Comparison of ENCODE assay signal across 13 mouse cellular contexts in genomic region chr3:38937159-38937558, GRCm38 (mm10). TPM values are rescaled to one million over a fixed set of nuclear protein-coding genes. Genes with fewer than 3 reads are reported as not detected.
DNase-seq lines count a peak whose midpoint lies in the region; ATAC-seq lines count a peak whose summit lies in the region.
"Had no signal": no experiment of that assay in that cellular context is flagged by ENCODE, and none has a peak within 500 bp of the region (broad histone marks: within the 10 kb centered on the region; RNA-seq: fewer than 3 reads in every experiment).

No protein-coding gene starts in this region.

- no peak overlapping the region for H3K4me3 ChIP-seq in liver, embryonic 16.5 days (ENCODE audit: low read depth, low read length)
- H3K4me3 ChIP-seq in liver, embryonic 11.5 days (ENCODE audit: low read depth, low read length): no peak overlapping the region
- H3K4me3 ChIP-seq: limb, embryonic 10.5 days had no signal

- no peaks in the 10 kb centered on the region for H3K36me3 ChIP-seq in liver, embryonic 16.5 days (ENCODE audit: control insufficient read depth, insufficient read depth)
- H3K36me3 ChIP-seq in liver, embryonic 11.5 days (ENCODE audit: control insufficient read depth, insufficient read depth, low read length): no peaks in the 10 kb centered on the region
- H3K36me3 ChIP-seq: limb, embryonic 10.5 days had no signal

- 0 out of 2 replicates have a peak, but pooled peaks have one; percentile 13 for ATAC-seq in liver, embryonic 16.5 days (ENCODE audit: low read depth)
- ATAC-seq in liver, embryonic 11.5 days (replicated peaks; ENCODE audit: low FRiP score): no peak

- H3K9ac ChIP-seq in liver, embryonic 16.5 days (ENCODE audit: low read depth, low read length): no peak overlapping the region
- H3K9ac ChIP-seq in liver, embryonic 11.5 days (ENCODE audit: low read depth, low read length): no peak overlapping the region

- no peaks in the 10 kb centered on the region for H3K9me3 ChIP-seq in liver, embryonic 16.5 days (replicated peaks; ENCODE audit: control insufficient read depth, low read length)
- H3K9me3 ChIP-seq in liver, embryonic 11.5 days (ENCODE audit: control insufficient read depth, low read length): no peaks in the 10 kb centered on the region
- H3K9me3 ChIP-seq: limb, embryonic 10.5 days had no signal

- H3K4me1 ChIP-seq in liver, embryonic 16.5 days (ENCODE audit: control insufficient read depth, low read depth, low read length): no peaks in the 10 kb centered on the region
- H3K4me1 ChIP-seq in liver, embryonic 11.5 days (replicated peaks; ENCODE audit: control insufficient read depth, insufficient read depth, low read length): no peaks in the 10 kb centered on the region

- 43% methylated on average over 8 of the region's 8 CpGs for WGBS in liver, embryonic 16.5 days (ENCODE audit: insufficient replicate concordance)
- 68% methylated on average over 8 of the region's 8 CpGs for WGBS in liver, embryonic 11.5 days

- H3K27me3 ChIP-seq in liver, embryonic 16.5 days (ENCODE audit: control insufficient read depth, insufficient read depth, low read depth, low read length): no peaks in the 10 kb centered on the region
- no peaks in the 10 kb centered on the region for H3K27me3 ChIP-seq in liver, embryonic 11.5 days (replicated peaks; ENCODE audit: control insufficient read depth, insufficient read depth, low read length)

- intact Hi-C loops in heart, postnatal 10 days (cut with DNase I): loop anchor here (5.0 kb wide), 1 partner anchor 50 kb away; the partner anchor contains the start of gene Fat4

- H3K4me2 ChIP-seq in liver, embryonic 16.5 days (ENCODE audit: low read depth, low read length): no peak overlapping the region
- no peak overlapping the region for H3K4me2 ChIP-seq in liver, embryonic 11.5 days

- no peak overlapping the region for H3K27ac ChIP-seq in liver, embryonic 16.5 days (ENCODE audit: low read length)
- H3K27ac ChIP-seq in liver, embryonic 11.5 days (ENCODE audit: low read depth, low read length): no peak overlapping the region
- H3K27ac ChIP-seq: limb, embryonic 10.5 days had no signal

- peak; percentile 21 to 37 for DNase-seq in adrenal gland, postnatal 36 days
- no peak for DNase-seq in adrenal gland, postnatal 14 days
- DNase-seq in liver, embryonic 11.5 days (ENCODE audit: low spot score): no peak
- DNase-seq in heart, postnatal 10 days: peak; percentile 23 to 32
- DNase-seq in lung, postnatal 25 days (ENCODE audit: low spot score): peak; percentile 3
- DNase-seq in spleen, postnatal 10 days (ENCODE audit: low spot score in 2 of 2): no peak
- DNase-seq in layer of hippocampus, adult 11-12 months (ENCODE audit: low spot score): no peak
- DNase-seq: B cell, adult 2 months; cerebellum, postnatal 25 days had no signal

RNA-seq across cellular contexts. Expression of gene Fat4, which starts 50.4 kb away (rescaled TPM):
- total RNA-seq in adrenal gland, postnatal 36 days (2021): 10 to 100 TPM; 13.3 to 27.2 TPM
- 17.3 and 18.7 TPM in 2 replicates for total RNA-seq in adrenal gland, postnatal 14 days (2021)
- polyA plus RNA-seq in liver, embryonic 16.5 days (2015; fragmentation: Nextera tagmentation; extraction: Ambion mirVana): 0.16 and 0.27 TPM in 2 replicates
- 3.4 and 4.0 TPM in 2 replicates for polyA plus RNA-seq in liver, embryonic 11.5 days (2014; fragmentation: Nextera tagmentation; extraction: Ambion mirVana)
- 10 to 100 TPM; 17.1 to 20.0 TPM for total RNA-seq in heart, postnatal 10 days (2021)
- total RNA-seq: MEL; monocyte, adult 5-6 weeks had no signal

Comparison
In these comparisons a context has a peak if more than half of its experiments do, and no peak if none do; other contexts are left out.
1. DNase-seq: peak in adrenal gland, postnatal 36 days (2 of 2), heart, postnatal 10 days (2 of 2) and lung, postnatal 25 days (single experiment); none in adrenal gland, postnatal 14 days (single experiment), liver, embryonic 11.5 days (single experiment), spleen, postnatal 10 days (0 of 2) and layer of hippocampus, adult 11-12 months (single experiment).